Mouse (Mus musculus) regulatory T cell (primary cell): Measurements from ENCODE around the gene Zfp64.

Experiments used
- in situ Hi-C: fragments of 300-600 bp; cut with MboI, MseI; formaldehyde crosslinking; loops from one replicate; pipeline ENCODE4 v1.15.1; 2025; ENCODE audit warnings: high pct_unique_total_duplicates

Gene Zfp64

GRCm38 (mm10) chr2:168948506-168948905 is 6.9 kb downstream of the Zfp64 start:
- in situ Hi-C loops, result no loop called here

DNA sequence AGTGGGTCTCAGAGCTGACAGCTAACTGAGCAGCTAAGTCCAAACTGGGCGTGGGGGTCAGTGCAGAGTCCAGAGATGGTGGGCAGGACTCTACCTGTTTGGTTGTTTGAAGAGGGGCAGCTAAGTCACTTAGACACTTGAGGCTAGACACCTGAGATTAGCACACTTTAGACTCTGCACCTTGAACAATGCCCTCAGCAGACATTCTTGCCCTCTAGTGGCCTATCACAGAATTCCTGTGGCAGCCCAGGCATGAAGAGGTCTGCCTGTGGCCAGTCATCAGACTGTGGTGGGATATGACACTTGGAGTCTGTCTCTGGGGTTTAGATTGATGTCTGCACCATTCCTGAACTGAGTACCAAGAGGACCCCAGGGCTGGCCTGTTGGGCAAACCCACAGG is 7.7 kb downstream of the Zfp64 start:
- in situ Hi-C loops, result no loop called here

- in situ Hi-C loops, result no loop called here
Observed at GRCm38 (mm10) chr2:168944011-168944410, 11.4 kb downstream of the Zfp64 start.

- in situ Hi-C loops, result no loop called here
Observed at GRCm38 (mm10) chr2:168939941-168940340, 15.4 kb downstream of the Zfp64 start.

DNA sequence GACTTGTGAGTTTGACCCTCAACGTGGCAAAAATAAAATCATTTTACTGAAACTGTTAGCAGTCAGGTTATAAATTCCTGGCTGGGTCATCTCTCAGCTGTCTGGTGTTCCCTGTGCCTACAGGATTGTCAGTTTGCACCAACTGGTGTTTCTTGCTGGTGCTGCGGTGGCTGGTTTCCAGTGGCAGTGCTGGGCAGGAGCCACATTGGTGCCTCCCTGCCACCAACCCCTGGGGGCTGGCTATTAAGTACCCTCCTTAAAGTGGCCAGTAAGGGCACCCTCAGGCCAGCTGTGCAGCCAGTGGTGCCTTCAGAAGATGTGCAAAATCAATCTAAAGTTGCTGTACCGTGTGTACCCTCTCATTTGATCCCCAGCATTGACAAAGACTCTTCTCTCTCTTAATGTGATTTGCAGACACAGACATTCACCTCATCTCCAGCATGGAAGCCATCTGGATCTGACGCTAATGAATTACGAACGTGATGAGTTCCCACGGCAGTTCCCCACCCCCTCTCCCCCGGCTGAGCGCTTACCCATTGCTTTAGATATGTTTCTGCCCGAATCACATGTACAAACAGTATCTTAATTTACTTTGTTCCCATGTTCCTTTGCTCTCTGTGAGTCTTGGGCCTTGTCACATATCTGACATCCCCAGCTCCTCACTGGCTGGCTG is 16.0 kb downstream of the Zfp64 start:
- in situ Hi-C loops, result no loop called here

DNA sequence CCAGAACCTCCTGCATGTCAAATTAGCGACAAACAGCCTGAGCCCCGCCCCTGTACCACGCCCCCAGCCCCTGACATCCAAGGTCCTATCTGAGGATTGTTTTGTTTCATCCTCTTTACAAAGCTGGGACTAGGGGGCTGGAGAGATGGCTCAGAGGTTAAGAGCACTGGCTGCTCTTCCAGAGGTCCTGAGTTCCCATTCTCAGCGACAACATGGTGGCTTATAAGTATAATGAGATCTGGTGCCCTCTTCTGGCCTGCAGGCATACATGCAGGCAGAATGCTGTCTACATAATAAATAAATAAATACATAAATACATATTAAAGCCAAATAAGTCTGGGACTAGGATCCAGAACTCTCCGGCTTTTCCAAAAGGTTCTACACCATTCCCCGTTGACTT is 18.5 kb downstream of the Zfp64 start:
- in situ Hi-C loops, result no loop called here

- in situ Hi-C loops, result no loop called here
Observed at GRCm38 (mm10) chr2:168935165-168935564, 20.2 kb downstream of the Zfp64 start.

DNA sequence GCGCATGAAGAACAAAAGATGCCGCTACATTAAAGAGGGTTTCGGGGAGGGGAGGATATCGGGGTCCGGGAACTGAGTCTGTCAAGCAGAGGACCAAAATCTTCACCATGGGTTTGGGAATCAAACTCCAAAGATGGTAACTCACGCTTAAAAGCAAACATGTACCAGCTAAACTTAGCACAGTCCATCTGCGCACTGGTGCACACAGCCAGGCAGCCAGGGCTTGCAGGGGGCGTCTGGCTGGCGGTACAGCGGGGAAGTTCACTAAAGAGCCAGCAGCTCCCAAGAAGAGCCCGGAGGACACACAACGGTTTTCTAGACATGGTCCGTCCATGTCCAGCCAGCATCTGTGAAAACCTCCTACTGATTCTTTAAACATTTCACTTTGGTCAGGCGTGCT is 23.7 kb downstream of the Zfp64 start:
- in situ Hi-C loops, result no loop called here

GRCm38 (mm10) chr2:168929691-168930090 is 25.7 kb downstream of the Zfp64 start:
- in situ Hi-C loops, result no loop called here

GRCm38 (mm10) chr2:168927401-168927800 is 28.0 kb downstream of the Zfp64 start:
- in situ Hi-C loops, result no loop called here

- in situ Hi-C loops, result no loop called here
Observed at GRCm38 (mm10) chr2:168926257-168926810, 29.1 kb downstream of the Zfp64 start.

DNA sequence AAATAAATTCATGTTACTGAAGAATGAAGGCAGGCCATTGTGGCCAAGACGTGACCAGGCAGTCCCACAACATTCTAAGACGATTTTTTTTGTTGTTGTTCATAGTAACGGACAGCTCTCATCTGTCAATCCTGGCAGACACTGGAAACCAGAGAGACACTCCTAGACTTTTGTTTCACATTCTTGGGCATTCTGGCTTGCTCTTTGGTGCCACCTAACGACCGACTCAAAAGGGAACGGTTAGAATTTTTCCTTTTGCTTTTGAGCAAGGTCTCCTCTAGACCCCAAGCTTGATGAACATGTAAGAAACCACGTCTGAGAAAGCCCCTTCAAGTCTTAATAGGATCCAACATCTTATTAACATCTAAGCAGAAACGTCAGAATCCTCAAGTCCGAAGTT is 31.7 kb downstream of the Zfp64 start:
- in situ Hi-C loops, result no loop called here

DNA sequence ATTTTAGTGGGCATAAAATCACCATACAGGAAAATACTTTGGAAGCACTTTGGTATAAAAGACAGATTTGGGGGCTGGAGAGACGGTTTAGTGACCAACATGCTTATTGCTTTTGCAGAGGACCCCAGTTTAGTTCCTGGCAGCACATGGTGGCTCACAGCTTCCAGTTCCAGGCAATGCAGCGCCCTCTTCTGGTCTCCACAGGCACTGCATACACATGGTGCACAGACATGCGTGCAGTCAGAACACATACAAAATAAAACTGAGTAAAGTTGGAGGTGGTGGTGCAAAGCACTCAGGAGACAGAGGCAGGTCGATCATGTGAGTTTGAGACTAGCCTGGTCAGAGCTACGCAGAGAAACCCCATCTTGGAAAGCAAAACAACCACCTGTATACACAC is 32.9 kb downstream of the Zfp64 start:
- in situ Hi-C loops, result no loop called here

DNA sequence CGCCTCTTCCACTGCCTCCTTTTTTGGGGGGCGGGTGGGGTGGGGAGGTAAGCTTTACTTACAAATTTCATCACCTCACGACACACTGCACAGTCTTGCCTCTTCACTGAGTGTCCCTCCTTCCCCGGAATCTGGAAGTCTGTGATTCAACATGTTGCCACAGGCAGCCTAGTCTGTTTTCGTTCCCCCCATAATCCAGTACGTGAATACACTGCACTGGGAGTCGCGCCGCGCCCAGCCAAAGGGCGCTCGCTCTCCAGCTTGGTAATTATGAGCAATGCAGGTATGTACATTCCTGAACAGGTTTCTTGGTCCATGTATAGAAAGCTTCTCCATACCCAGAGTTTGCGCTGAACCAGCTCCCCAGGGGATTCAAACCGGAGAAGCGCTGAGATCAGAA is 35.4 kb downstream of the Zfp64 start:
- in situ Hi-C loops, result no loop called here

DNA sequence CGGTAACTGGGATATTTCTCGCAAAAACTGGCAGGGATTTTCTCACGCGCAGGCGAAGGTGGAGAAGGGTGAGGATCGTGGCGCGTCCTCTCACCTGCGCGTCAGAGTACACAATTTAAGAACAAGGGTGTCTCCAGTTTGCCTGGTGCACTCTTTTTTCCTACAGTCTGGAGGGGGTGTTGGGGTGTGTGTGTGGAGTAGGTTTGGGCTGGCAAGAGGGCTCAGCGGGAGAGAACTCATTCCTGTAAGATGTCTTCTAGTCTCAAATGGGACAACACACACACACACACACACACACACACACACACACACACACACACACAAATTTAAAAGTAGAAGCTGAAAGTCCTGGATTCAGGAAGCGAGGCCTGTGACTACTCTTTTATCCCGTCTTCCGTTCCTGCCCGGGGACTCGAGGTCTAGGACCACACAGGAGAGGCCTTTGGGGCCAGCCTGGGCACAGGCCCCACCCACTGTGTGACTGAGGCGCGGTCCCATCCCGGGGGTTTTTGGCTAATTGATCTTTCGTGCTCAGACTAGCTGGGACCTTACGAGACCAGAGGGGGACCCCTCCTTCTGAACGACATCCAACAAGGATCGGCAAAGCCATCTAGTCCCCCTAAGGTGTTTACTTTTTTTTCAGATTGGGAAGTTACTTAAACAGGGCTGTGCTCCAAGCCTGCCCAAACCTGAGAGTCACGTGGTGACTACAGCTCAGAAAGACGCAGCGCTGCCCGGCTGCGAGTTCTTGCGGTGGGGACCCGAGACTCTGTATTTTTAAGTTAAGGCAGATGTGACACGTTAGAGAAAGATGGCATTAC is 42.3 kb downstream of the Zfp64 start:
- in situ Hi-C loops, result no loop called here

DNA sequence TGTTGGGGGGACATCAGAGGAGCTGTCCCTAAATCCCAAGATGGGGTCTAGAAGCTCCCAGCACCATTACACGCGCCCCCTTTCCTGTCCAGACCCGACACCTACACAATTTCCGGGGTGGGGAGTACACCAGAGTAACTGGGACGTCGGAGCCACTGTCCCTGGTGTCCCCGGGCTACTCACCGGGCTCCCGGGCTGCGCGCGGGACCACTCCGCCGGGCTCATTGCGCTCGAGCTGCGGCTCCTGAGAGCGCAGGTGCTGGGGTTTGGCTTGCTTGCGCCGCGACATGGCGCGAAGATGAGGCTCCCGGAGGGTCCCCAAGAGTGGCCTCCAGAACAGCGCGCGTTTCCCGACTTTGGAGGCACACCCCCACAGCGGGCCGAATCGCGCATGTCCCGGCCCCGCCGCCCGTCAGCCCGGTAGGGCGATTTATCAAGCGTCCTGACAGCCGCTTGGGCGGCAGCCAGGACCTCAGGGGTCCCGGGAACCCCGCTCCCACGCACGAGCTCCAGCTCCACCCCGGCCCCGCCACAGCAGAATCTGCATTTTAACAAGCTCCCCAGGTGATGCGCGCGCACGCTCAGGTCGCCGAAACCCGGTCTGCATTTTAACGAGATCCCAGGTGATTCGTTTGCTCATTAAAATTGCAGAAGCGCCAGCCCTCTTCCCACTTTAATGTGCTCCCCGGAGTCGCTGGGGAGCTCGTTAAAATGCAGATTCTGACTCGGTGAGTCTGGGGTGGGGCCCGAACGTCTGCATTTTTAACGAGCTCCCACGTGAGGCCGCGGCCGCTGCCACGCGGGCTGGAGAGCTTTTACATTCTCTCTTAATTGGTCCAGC is 43.1 kb downstream of the Zfp64 start:
- in situ Hi-C loops, result no loop called here

GRCm38 (mm10) chr2:168911527-168911926 is 43.9 kb downstream of the Zfp64 start:
- in situ Hi-C loops, result no loop called here

DNA sequence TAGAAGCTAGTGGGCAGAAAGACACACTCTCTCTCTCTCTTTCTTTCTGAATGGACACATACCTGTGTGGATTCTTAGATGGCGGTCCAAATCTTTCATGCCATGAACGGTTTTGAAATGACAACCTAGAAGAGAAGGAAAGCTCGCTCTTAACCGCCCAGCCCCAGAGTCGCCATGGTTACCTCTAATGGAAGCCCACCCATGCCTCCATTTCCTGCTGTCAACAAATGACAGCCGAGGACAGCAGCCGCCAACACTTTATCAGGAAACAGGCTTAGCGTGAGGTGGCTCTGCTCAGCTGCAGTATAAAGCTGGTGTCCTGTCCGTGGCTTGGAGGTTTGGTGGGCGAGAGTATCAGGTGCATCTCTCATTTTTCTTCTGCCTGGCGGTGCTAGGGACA is 49.4 kb downstream of the Zfp64 start:
- in situ Hi-C loops, result no loop called here

DNA sequence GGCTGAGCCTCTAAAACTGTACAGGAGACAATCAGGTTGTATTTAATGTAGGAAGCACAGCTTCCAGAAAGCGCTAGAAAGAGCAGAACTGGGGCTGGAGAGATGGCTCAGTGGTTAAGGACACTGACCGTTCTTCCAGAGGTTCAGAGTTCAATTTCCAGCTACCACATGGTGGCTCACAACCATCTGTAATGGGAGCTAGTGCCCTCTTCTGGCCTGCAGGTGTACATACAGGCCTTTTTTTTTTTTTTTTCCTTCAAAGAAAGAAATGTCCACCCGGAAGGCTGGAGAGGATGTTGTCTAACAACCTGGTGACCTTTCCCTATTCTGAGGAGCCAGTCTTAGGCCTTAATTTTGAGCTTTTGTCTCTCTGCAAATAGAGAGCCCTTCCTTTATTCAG is 50.5 kb downstream of the Zfp64 start:
- in situ Hi-C loops, result no loop called here

GRCm38 (mm10) chr2:168904188-168904587 is 51.2 kb downstream of the Zfp64 start:
- in situ Hi-C loops, result no loop called here

DNA sequence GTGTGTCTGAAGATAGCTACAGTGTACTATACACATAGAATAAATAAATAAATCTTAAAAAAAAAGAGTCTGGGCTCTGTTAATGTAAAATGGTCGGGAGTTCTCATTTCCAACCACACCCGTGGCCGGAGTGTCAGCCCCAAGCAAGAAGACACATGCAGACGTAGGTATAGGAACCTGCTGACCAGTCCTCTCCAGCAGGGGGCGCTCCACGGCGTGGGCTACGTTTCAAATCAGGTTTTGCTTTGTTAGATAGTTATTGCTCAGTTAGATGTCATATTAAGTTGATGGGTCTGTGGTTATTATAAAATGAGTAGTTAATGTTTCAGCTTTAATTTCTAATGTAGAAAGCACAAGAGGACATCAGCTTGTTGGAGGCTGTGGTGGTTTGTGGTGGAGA is 52.8 kb downstream of the Zfp64 start:
- in situ Hi-C loops, result no loop called here

- in situ Hi-C loops, result no loop called here
Observed at GRCm38 (mm10) chr2:168897906-168898305, 57.5 kb downstream of the Zfp64 start.
